Mouse (Mus musculus): Measurements from ENCODE around the gene Acbd3.
A peak's percentile ranks its signal among the peaks of the same experiment; 100 is the strongest.

Gene Acbd3

DNA sequence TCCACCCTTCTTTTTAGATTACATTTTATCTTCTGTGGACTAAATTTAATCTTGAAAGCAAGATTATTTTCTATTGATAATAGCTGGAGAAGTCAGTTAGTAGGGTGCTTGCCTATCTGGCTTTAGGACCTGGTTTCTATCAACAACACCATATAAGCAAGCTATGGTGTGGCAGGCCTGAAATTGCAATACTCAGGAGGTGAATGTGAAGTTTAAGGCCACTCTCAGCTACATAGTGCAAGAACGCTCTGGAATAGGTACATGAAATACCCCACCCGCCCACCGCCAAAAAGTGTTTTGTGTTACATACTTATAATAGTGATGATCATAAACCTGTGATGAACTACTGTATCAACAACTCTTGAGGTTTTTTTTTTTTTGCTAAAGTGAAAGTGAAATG is 3.4 kb downstream of the Acbd3 start:
- no peaks in the 10 kb centered on the region for H3K27me3 ChIP-seq (ENCODE audit: control insufficient read depth, insufficient read depth, low read length, poor library complexity, severe bottlenecking)
- peaks cover 2% of the 10 kb centered on the region; the same call in 1 of the 2 replicates for H3K36me3 ChIP-seq (ENCODE audit: control insufficient read depth, insufficient read depth, low read length, poor library complexity, severe bottlenecking)
- no peak for DNase-seq (ENCODE audit: low read depth, low spot score)

DNA sequence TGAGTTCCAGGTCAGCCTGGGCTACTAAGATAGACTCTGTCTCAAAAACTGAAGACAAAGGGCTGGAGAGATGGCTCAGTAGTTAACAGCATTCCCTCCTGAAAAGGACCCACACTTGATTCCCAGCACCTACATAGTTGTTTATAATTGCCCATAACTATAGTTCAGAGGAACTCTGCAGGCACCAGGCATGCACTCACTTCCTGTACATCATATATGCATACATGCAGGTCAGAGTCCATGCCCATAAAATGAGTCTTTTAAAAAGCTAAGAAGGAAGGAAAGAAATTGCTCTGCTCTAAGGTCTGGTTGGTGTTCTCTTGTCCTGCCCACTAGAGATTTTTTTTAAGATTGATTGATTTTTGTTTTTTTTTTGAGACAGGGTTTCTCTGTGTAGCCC is 22.0 kb downstream of the Acbd3 start:
- H3K27me3 ChIP-seq (ENCODE audit: control insufficient read depth, insufficient read depth, low read length, poor library complexity, severe bottlenecking), result no peaks in the 10 kb centered on the region
- no peak for DNase-seq (ENCODE audit: low read depth, low spot score)
- peaks cover 22% of the 10 kb centered on the region for H3K36me3 ChIP-seq (ENCODE audit: control insufficient read depth, insufficient read depth, low read length, poor library complexity, severe bottlenecking)

DNA sequence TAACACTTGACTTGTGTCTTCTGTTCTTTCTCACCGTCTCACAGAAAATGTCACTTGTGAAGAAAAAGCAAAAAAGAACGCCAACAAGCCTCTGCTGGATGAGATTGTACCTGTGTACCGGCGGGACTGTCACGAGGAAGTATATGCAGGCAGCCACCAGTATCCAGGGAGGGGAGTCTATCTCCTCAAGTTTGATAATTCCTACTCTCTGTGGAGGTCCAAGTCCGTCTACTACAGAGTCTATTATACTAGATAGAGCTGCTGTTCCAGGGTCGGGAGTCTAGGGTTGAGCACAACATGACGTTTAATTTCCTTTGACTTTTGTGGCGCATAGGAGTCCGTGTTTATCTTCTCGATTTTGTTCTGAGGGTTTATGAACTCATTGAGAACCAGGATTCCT is 26.3 kb downstream of the Acbd3 start:
- peaks cover 13% of the 10 kb centered on the region for H3K36me3 ChIP-seq (ENCODE audit: control insufficient read depth, insufficient read depth, low read length, poor library complexity, severe bottlenecking)
- DNase-seq (ENCODE audit: low read depth, low spot score), result no peak
- no peaks in the 10 kb centered on the region for H3K27me3 ChIP-seq (ENCODE audit: control insufficient read depth, insufficient read depth, low read length, poor library complexity, severe bottlenecking)

GRCm38 (mm10) chr1:180754376-180754775 is 28.5 kb downstream of the Acbd3 start:
- peaks cover 11% of the 10 kb centered on the region for H3K36me3 ChIP-seq (ENCODE audit: control insufficient read depth, insufficient read depth, low read length, poor library complexity, severe bottlenecking)
- H3K27me3 ChIP-seq (ENCODE audit: control insufficient read depth, insufficient read depth, low read length, poor library complexity, severe bottlenecking), result no peaks in the 10 kb centered on the region
- no peak for DNase-seq (ENCODE audit: low read depth, low spot score)

GRCm38 (mm10) chr1:180756711-180757110 is 30.9 kb downstream of the Acbd3 start:
- peaks cover 11% of the 10 kb centered on the region for H3K36me3 ChIP-seq (ENCODE audit: control insufficient read depth, insufficient read depth, low read length, poor library complexity, severe bottlenecking)
- no peaks in the 10 kb centered on the region for H3K27me3 ChIP-seq (ENCODE audit: control insufficient read depth, insufficient read depth, low read length, poor library complexity, severe bottlenecking)
- no peak for DNase-seq (ENCODE audit: low read depth, low spot score)

- H3K27me3 ChIP-seq (ENCODE audit: control insufficient read depth, insufficient read depth, low read length, poor library complexity, severe bottlenecking), result no peaks in the 10 kb centered on the region
- peaks cover 6% of the 10 kb centered on the region for H3K36me3 ChIP-seq (ENCODE audit: control insufficient read depth, insufficient read depth, low read length, poor library complexity, severe bottlenecking)
- DNase-seq (ENCODE audit: low read depth, low spot score), result no peak
These were observed 31.6 kb downstream of the Acbd3 start for GRCm38 (mm10) chr1:180757252-180757955.

DNA sequence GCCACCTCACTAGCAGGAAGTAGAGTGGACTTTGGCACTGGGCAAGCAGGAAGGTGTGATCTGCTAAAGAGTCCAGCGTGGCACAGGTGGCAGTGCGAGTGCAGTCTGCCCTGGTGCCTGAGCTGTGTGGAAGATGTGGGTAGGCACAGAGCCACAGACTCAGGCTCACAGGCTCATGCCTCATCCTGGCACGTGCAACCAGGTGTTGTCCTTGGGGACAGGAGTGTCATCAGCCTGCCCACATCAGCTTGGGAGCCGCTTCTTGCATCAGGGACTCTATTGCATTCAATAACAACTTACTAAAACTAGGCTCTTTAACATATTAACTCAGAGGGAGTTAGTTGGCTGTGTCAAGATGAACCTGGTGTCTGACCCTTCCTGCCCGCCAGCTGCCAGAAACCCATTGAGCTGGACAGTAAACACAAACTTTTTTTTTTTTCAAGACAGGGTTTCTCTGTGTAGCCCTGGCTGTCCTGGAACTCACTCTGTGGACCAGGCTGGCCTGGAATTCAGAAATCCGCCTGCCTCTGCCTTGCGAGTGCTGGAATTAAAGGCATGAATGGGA is 32.2 kb downstream of the Acbd3 start:
- H3K27me3 ChIP-seq (ENCODE audit: control insufficient read depth, insufficient read depth, low read length, poor library complexity, severe bottlenecking), result no peaks in the 10 kb centered on the region
- no peak for DNase-seq (ENCODE audit: low read depth, low spot score)
- H3K36me3 ChIP-seq (ENCODE audit: control insufficient read depth, insufficient read depth, low read length, poor library complexity, severe bottlenecking), result 0 out of 2 replicates have a peak, but pooled peaks cover 2% of the 10 kb centered on the region

DNA sequence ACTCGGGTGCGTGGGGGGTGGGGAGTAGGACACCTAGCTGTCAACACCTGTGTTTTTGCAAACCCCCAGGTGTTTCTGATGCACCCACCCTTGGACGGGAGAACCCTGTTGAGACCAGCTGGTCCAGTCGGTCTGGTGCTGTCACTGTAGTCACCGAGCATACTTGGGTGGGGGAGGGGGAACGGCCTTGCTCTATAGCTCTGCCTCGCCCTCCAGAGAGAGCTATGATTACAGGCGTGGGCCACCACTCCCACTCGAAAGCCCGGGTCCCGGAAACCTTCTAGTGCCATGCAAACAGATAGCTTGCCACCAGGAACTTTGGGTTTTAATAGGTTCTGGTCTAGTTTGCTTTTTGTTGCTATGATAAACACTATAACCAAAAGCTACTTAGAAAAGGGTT is 36.3 kb downstream of the Acbd3 start:
- Histone ChIP-seq H3K27me3 (ENCODE audit: control insufficient read depth, insufficient read depth, low read length, poor library complexity, severe bottlenecking) (no peaks in the 10 kb centered on the region), H3K36me3 (ENCODE audit: control insufficient read depth, insufficient read depth, low read length, poor library complexity, severe bottlenecking) (no peaks in the 10 kb centered on the region)
- DNase-seq (ENCODE audit: low read depth, low spot score), result no peak

GRCm38 (mm10) chr1:180762679-180763078 is 36.8 kb downstream of the Acbd3 start:
- Histone ChIP-seq H3K27me3 (ENCODE audit: control insufficient read depth, insufficient read depth, low read length, poor library complexity, severe bottlenecking) (no peaks in the 10 kb centered on the region), H3K36me3 (ENCODE audit: control insufficient read depth, insufficient read depth, low read length, poor library complexity, severe bottlenecking) (no peaks in the 10 kb centered on the region)
- no peak for DNase-seq (ENCODE audit: low read depth, low spot score)

DNA sequence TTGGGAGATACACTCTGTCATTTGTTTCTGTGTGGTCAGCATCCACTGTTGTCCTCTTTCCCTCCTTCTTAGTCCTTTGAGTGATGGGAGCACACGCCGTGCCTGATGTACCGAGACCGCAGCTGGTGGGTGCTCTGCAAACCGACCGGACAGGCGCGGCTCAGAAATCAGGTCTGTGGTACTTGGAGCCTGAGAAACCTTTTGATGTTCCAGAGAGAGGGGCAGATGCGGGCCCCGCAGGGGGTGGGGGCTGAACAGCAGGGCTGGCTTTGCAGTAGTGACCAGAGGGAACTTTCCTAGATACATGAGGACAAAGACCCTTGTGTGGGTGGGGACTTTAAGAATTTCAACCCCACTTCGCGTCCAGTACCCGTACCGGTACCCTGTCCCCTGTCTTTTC is 37.5 kb downstream of the Acbd3 start:
- no peaks in the 10 kb centered on the region for H3K36me3 ChIP-seq (ENCODE audit: control insufficient read depth, insufficient read depth, low read length, poor library complexity, severe bottlenecking)
- H3K27me3 ChIP-seq (ENCODE audit: control insufficient read depth, insufficient read depth, low read length, poor library complexity, severe bottlenecking), result no peaks in the 10 kb centered on the region
- DNase-seq (ENCODE audit: low read depth, low spot score), result no peak

DNA sequence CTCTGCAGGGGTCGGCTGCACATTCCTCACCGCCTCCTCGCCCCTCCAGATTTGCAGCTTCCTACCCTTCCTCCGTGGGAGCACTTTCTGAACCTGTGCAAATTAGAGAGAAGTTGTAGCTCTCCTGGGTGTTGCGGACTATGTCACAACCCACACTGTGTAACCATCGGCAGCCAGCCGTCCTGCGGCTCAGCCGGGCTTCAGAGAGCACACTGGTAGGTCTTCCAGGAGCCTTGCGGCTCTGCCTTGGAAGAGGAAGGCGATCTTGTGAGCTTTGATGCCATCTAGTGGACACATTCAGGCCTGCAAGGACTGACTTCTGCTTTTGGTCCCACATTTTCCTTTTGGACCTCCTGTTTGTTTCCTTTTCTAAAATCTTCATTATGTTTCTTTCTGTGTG is 38.0 kb downstream of the Acbd3 start:
- peak; percentile 90 for DNase-seq (ENCODE audit: low read depth, low spot score)
- Histone ChIP-seq H3K36me3 (ENCODE audit: control insufficient read depth, insufficient read depth, low read length, poor library complexity, severe bottlenecking) (no peaks in the 10 kb centered on the region), H3K27me3 (ENCODE audit: control insufficient read depth, insufficient read depth, low read length, poor library complexity, severe bottlenecking) (no peaks in the 10 kb centered on the region)

DNA sequence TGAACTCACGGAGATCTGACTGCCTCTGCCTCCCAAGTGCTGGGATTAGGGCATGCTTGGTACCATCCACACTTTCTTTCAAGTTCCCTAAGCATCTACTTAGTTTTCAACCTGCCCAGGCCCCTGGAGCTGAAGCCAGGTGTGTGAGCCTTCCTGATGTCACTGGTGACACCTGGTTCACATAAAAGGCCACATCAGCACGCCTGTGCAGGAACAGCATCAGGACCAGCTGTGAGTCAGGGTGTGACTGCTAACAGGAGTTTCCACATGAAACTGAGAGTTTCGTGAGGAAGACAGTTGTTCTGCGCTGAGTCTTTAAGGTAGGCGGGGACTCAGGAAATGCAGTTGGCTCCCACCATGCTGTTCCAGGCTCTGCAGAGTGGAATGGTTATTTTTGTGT is 39.5 kb downstream of the Acbd3 start:
- Histone ChIP-seq H3K36me3 (ENCODE audit: control insufficient read depth, insufficient read depth, low read length, poor library complexity, severe bottlenecking) (no peaks in the 10 kb centered on the region), H3K27me3 (ENCODE audit: control insufficient read depth, insufficient read depth, low read length, poor library complexity, severe bottlenecking) (no peaks in the 10 kb centered on the region)
- DNase-seq (ENCODE audit: low read depth, low spot score), result peak; percentile 39

DNA sequence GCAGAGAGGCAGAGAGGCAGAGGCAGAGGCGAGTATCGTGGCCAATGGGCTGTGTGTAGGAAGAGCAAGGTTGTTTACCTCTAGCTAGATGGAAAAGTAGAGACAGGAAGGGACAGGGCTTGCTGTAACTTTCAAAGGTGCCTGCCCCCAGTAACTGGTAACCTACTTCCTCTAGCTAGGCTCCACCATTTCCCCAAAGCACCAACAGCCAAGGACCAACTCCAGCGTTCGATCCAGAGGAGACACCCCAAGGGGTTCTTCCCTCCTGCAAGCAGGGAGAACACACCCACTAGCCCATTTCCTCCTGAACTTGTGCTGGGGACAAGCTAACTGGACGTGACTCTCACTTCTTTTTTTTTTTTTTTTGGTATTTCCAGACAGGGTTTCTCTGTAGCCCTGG is 40.7 kb downstream of the Acbd3 start:
- DNase-seq (ENCODE audit: low read depth, low spot score), result peak; percentile 54
- H3K36me3 ChIP-seq (ENCODE audit: control insufficient read depth, insufficient read depth, low read length, poor library complexity, severe bottlenecking), result no peaks in the 10 kb centered on the region
- H3K27me3 ChIP-seq (ENCODE audit: control insufficient read depth, insufficient read depth, low read length, poor library complexity, severe bottlenecking), result no peaks in the 10 kb centered on the region

- DNase-seq (ENCODE audit: low read depth, low spot score), result peak; percentile 44
- Histone ChIP-seq H3K27me3 (ENCODE audit: control insufficient read depth, insufficient read depth, low read length, poor library complexity, severe bottlenecking) (no peaks in the 10 kb centered on the region), H3K36me3 (ENCODE audit: control insufficient read depth, insufficient read depth, low read length, poor library complexity, severe bottlenecking) (no peaks in the 10 kb centered on the region)
These were observed 41.9 kb downstream of the Acbd3 start for GRCm38 (mm10) chr1:180767541-180768333.
